Mouse (Mus musculus) adrenal gland, adult 8-10 months (tissue): ENCODE results near the gene Coq3. TPM values are rescaled to one million over a fixed set of nuclear protein-coding genes. Genes with fewer than 3 reads are reported as not detected.

Experiments
- total RNA-seq, 4 experiments: library from RNA; stranded (reverse); gene quantifications; 2 replicates each; pipeline ENCODE4 v1.2.4; 2022

Gene Coq3
- total RNA-seq, 4 experiments from 2014 or later = 15.6 to 19.7 (median 17.2) TPM

Other genes starting within 250 kb of the Coq3 start
- not detected for gene Prdm13, start 193.7 kb upstream of the Coq3 start, total RNA-seq
- 10 to 100 TPM; 20.6 to 29.6 (median 27.5) TPM for gene Ccnc, start 152.0 kb upstream of the Coq3 start, total RNA-seq
- 10 to 100 TPM; 20.7 to 32.5 (median 25.3) TPM for gene Usp45, start 112.5 kb upstream of the Coq3 start, total RNA-seq
- gene Tstd3, start 112.5 kb upstream of the Coq3 start, total RNA-seq = 10 to 100 TPM in 2 of 4 experiments, 1 to 10 TPM in 2; 7.7 to 14.2 (median 9.8) TPM
- 100 to 1,000 TPM in 3 of 4 experiments, 10 to 100 TPM in 1; 80.1 to 207 (median 141) TPM for gene Pnisr, start 32.1 kb upstream of the Coq3 start, total RNA-seq
- 1 to 10 TPM; 6.2 to 9.8 (median 7.7) TPM for gene Faxc, start 51.7 kb downstream of the Coq3 start, total RNA-seq